Mouse (Mus musculus) T-helper 1 cell (primary cell): ENCODE measurements around the gene Vps41.

Experiments used
- in situ Hi-C: fragments of 300-600 bp; cut with MboI, MseI; formaldehyde crosslinking; loops from one replicate; pipeline ENCODE4 v1.15.1; 2025; ENCODE audit warnings: high pct_unique_total_duplicates

Gene Vps41

GRCm38 (mm10) chr13:18717185-18717584 lies at the start of gene Vps41:
Vps41 (plus strand) TSS chr13:18717286.
- in situ Hi-C loops, result no loop called here

DNA sequence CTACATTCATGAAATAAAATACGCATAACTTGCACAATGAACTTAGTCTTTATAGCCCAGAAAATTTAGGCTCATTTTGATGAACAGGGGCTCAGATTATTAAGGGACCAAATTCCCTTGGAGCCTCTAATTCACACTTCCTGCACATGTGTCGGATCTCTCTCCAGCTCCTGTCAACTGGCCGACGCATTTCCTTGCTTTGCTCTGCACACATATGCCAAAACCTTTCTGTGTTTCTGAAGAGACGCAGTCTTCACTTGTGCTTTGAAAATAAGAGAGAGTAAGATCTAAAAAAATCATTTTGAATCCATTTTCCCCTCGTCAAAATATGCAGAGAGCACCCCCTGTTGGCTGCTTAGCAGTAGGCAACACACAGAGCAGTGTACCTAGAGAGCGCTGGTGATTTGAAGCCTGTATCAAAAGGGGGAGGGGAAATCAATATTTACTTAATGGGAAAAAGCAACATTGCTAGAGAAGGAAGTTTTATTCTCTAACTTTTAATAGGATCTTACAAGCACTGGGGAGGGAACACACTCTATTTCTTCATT lies 18.5 kb upstream of the Vps41 start:
- in situ Hi-C loops, result no loop called here

- in situ Hi-C loops, result no loop called here
Measured at GRCm38 (mm10) chr13:18711685-18712084, 5.4 kb upstream of the Vps41 start.

DNA sequence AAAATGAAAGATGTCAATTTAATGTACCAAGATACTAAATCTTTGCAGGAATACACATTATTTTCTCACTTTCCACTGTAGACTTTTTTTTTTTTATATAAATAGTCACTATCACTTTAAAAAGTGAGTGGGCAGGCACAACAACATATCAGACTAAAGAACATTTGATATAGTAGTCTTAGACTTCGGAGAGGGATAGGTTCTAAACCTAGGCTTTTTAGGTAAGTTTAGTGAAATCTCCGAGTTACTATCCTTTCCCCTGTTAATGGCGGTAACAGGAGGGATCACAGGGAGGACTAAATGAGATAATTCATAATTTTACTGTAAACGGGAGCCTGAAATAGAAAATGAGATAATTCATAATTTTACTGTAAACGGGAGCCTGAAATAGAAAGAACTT lies 379 bp upstream of the Vps41 start:
- in situ Hi-C loops, result no loop called here

GRCm38 (mm10) chr13:18718461-18718860 lies 1.4 kb downstream of the Vps41 start:
- in situ Hi-C loops, result no loop called here

DNA sequence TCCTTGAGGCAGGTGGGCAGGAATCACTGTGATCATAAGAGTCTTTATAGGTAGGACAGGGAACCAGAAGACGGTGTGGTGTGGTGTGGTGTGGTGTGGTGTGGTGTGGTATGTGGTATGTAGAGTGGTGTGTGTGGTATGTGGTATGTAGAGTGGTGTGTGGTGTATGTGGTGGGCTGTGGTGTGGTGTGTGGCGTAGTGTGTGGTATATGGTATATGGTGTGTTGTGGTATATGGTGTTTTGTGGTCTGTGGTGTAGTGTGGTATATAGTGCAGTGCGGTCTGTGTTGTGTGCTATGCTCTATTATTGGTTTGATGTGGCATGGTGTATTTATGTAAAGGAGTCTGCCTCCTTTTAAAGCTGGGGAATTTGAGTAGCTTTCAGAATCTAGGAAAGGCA lies 13.6 kb downstream of the Vps41 start:
- in situ Hi-C loops, result no loop called here

- in situ Hi-C loops, result no loop called here
Measured at GRCm38 (mm10) chr13:18736590-18736989, 19.5 kb downstream of the Vps41 start.

- in situ Hi-C loops, result no loop called here
Measured at GRCm38 (mm10) chr13:18743575-18744265, 26.6 kb downstream of the Vps41 start.

DNA sequence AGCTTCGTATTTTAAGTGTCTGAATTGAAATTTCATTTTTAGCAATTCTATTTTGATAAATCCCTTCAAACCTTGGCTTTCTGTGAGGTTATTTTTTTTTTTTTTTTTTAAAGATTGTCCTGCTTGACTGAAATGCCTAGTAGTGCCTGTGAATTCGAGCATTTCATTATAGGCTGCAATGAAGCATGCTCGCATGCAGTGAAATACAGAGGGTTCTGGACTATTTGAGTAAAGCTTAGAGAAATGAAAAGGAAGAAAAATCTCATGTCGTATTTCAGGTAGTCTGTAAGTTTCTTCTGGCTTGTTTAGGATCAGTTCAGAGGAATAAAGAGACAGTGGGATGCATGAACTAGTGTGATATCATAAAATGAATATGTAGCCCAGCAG lies 27.2 kb downstream of the Vps41 start:
- in situ Hi-C loops, result no loop called here

DNA sequence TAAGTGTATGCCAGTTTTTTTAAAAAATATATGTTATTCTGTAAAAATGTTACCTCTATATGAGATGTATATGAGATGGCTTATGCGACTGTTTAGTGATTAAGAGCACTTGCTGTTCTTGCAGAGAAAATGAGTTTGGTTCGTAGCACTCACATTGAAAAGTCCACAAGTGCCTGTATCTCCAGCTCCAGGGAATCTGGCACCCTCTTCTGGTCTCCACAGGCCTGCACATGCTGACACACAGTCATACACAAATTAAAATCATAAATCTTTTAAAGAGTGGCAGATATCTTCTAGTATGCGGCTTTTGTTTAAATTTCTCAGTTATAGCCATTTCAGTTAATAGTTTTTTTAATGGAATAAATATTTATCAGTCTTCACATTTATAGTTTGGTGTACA lies 40.9 kb downstream of the Vps41 start:
- in situ Hi-C loops, result no loop called here

DNA sequence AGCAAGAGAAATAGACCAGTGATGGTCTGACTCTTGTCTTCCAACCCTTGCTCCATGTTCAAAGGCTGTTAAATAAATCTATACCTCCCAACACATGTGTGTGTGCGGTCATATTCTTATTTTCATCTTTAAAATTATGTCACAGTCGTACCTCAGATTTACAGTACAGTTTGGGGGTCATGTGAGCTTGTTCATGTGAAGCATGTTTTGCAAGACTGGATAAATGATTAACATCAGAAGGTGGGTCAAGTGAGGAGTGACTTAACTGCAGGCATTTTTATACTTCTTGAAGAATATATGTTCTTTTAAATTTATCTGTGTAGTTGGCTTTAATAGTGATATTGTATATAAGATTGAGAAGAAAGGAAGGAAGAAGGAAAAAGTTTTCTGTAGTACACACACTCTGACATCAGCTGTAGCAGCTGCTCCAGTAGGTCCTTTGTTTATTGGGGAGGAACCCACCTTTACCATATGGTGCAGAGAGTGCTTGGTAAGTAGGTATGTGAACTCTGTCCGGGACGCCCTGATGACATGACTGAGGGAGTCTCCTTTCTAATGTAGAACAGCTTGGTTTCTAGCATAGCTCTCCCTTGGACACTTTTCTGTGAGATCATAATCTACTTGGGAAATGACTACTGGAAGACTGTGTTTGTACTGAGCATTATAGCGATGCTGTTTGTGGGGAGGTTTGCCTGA lies 42.4 kb downstream of the Vps41 start:
- in situ Hi-C loops, result no loop called here

GRCm38 (mm10) chr13:18761452-18761851 lies 44.4 kb downstream of the Vps41 start:
- in situ Hi-C loops, result no loop called here

- in situ Hi-C loops, result no loop called here
Measured at GRCm38 (mm10) chr13:18767893-18768292, 50.8 kb downstream of the Vps41 start.

- in situ Hi-C loops, result no loop called here
Measured at GRCm38 (mm10) chr13:18768495-18768894, 51.4 kb downstream of the Vps41 start.

DNA sequence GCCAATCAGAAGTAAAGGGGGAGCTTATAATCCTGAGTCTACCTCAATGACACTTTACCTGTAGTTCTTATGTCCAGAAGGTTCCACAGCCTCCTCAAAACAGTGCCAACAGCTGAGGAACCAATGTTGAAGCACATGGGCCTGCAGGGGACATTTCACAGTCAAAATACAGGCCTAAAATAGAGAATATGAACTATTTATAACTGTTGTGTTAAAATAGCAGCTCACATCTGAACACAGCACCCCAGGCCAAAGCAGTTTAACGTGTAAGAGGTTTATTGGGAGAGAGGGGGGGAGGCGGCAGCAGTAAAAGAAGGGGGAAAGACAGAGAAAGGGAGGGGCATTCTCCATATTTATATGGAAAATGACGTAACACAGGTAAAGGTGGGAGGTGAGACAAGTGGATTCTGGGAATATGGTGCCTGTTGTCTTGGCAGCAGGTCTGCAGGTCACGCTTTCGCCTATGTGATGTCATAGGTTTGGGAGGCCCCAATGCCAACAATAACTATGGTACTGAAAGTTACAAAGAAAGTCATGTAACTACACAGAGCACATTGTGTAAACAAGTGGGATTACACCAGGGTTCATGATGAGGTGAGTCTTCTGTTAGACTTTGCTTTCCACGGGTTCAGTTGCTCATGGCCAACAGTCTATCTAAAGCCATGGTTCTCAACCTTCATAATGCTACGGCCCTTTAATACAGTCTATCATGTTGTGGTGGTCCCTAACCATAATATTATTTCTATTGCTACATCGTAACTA lies 56.5 kb downstream of the Vps41 start:
- in situ Hi-C loops, result no loop called here

DNA sequence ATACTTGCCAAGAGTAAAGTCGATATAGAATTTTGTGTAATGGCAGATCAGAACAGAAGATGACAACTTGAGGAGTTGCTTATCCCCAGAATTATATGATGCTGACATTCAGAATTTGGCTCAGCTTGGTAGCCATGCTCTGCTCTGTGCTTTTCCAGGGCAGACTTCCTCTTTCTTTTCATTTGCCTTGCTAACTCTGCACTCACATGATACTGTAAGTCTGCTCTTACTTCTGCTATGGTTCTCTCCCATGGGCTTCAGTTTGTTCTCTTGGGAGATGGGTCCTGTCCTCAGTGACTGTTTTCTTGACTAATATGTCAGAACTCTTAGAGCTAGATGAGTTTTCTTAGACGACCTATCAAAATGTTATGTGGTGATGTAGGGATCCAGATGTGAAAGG lies 64.2 kb downstream of the Vps41 start:
- in situ Hi-C loops, result no loop called here

DNA sequence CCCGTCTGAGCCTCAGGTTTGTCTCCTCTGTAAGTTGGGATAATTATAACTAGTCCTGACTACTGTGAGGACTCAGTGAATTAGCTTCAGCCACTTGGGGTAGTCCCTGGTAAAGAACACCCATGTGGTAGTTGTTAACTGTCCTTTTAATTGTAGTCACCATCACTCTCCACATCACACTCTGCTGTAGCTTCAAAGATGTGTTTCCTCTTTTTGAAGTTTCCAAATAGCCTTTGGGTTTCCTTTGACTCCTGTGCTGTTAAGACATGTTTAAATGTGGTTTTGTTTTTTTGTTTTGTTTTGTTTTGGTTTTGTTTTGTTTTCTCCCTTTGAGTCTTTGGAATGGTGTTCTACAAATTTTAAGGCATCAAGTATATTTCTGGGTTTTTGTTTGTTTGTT lies 68.6 kb downstream of the Vps41 start:
- in situ Hi-C loops, result no loop called here

GRCm38 (mm10) chr13:18788040-18788439 lies 71.0 kb downstream of the Vps41 start:
- in situ Hi-C loops, result no loop called here

DNA sequence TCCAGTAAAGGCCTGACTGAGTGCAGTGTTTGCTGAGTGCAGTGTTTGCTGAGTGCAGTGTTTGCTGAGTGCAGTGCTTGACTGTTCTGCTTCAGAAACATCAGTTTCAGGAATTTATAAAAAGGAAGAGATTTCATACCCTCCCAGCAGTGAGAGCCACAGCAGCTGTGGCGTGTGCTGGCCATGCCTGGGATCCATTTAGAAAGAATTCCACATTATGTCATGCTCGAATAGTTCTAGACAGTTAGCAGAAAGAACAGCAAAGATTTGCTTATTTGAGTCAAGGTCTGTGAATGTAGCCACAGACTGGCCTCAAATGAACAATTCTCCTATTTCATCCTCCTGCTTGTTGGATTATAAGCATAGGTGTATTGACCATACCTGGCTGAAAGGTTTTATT lies 71.6 kb downstream of the Vps41 start:
- in situ Hi-C loops, result no loop called here

DNA sequence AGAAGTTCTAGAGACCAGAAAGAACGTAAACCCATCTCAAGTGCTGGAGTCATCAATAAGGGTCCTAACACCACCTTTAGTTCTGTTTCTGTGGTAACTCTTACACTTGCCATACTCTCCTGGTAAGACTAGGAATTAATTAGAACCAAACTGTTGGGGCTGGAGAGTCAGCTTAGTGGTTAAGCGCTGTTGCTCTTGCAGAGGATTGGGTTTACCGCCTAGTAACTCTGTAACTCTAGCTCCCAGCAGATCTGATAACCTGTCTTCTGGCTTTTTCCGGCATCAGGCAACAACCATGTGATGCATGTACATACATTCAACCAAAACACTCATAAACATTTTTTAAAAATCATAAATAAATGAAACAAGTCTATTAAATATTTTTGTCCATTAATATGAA lies 72.6 kb downstream of the Vps41 start:
- in situ Hi-C loops, result no loop called here

GRCm38 (mm10) chr13:18790086-18790485 lies 73.0 kb downstream of the Vps41 start:
- in situ Hi-C loops, result no loop called here

DNA sequence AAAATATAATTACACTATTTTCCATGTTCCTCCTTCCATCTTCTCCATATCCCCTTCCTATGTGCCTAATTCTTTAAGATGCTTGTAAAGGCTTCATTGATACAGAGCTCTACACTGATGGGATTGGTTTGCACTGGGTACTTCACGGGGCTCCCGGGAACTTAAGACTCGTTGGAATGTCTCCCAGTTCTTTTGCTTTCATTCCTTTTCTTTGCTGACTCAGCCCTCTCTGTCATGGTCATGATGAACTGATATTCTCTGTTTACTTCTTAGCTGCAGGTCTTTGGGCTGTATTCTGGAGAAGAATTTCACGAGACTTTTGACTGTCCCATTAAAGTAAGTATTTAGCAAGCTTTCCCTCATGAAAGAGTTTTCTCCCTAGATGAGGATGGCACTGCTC lies 74.2 kb downstream of the Vps41 start:
- in situ Hi-C loops, result no loop called here

GRCm38 (mm10) chr13:18791724-18792123 lies 74.6 kb downstream of the Vps41 start:
- in situ Hi-C loops, result no loop called here
